Mouse (Mus musculus): ENCODE data around the gene Cflar. TPM values are rescaled to one million over a fixed set of nuclear protein-coding genes. Genes with fewer than 3 reads are reported as not detected.

The Cflar gene
- total and polyA plus RNA-seq, 3 experiments = 35.7 to 81.1 (median 49.2) TPM

- dilution Hi-C loops (cut with MboI; ENCODE audit: extremely low pct_ligation_motif_present, extremely low pct_unique_long_range_greater_than_20kb, low sequenced_read_pairs) = no loop called here
- DNase-seq (ENCODE audit: extremely low read depth) = peak; percentile 22
- Histone ChIP-seq H3K36me3 (replicated peaks in 1 of 2; ENCODE audit: control insufficient read depth in 1 of 2, insufficient read depth in 1 of 2, low read length in 1 of 2) (no peaks in the 10 kb centered on the region), H3K4me2 (ENCODE audit: insufficient read depth, low read depth, poor library complexity, severe bottlenecking) (no peak overlapping the region), H3K79me2 (replicated peaks; ENCODE audit: control insufficient read depth, extremely low read depth, insufficient read depth, poor library complexity, severe bottlenecking) (no peaks in the 10 kb centered on the region), H3K4me3 (replicated peaks in 1 of 3; ENCODE audit: low read depth in 2 of 3, low read length in 2 of 3, poor library complexity in 1 of 3) (no peak overlapping the region), H3K4me1 (ENCODE audit: control insufficient read depth in 1 of 2, insufficient read depth in 2 of 2) (peaks cover 3 to 25% of the 10 kb centered on the region in 2 experiments), H3K9me3 (replicated peaks; ENCODE audit: low read length) (no peaks in the 10 kb centered on the region), H3K27ac (ENCODE audit: insufficient read depth, low read depth) (no peak overlapping the region), H3K27me3 (replicated peaks) (no peaks in the 10 kb centered on the region), H3K9ac (ENCODE audit: insufficient read depth, low read depth) (no peak overlapping the region)
- TF ChIP-seq POLR2AphosphoS2 (IDR thresholded peaks at IDR 0.05; ENCODE audit: low read depth, low read length) (no peak), TBP (conservative IDR thresholded peaks at IDR 0.05; ENCODE audit: low read depth, low read length) (peak; percentile 79)
- in situ Hi-C loops (cut with MboI; ENCODE audit: low pct_ligation_motif_present, low pct_unique_long_range_greater_than_20kb, low sequenced_read_pairs) = loop anchor here (10.0 to 25.0 kb wide), 2 partner anchors 221 to 363 kb away; no protein-coding TSS in a partner anchor
These were observed 62.6 kb downstream of the Cflar start for GRCm38 (mm10) chr1:58773905-58774304.

GRCm38 (mm10) chr1:58775361-58775760 lies 64.1 kb downstream of the Cflar start:
- Histone ChIP-seq H3K9me3 (replicated peaks; ENCODE audit: low read length) (no peaks in the 10 kb centered on the region), H3K36me3 (replicated peaks in 1 of 2; ENCODE audit: control insufficient read depth in 1 of 2, insufficient read depth in 1 of 2, low read length in 1 of 2) (no peaks in the 10 kb centered on the region), H3K27me3 (replicated peaks) (no peaks in the 10 kb centered on the region), H3K4me1 (ENCODE audit: control insufficient read depth in 1 of 2, insufficient read depth in 2 of 2) (peaks cover 3 to 20% of the 10 kb centered on the region in 2 experiments), H3K79me2 (replicated peaks; ENCODE audit: control insufficient read depth, extremely low read depth, insufficient read depth, poor library complexity, severe bottlenecking) (no peaks in the 10 kb centered on the region), H3K4me3 (replicated peaks in 1 of 3; ENCODE audit: low read depth in 2 of 3, low read length in 2 of 3, poor library complexity in 1 of 3) (no peak overlapping the region), H3K27ac (ENCODE audit: insufficient read depth, low read depth) (no peak overlapping the region), H3K9ac (ENCODE audit: insufficient read depth, low read depth) (no peak overlapping the region), H3K4me2 (ENCODE audit: insufficient read depth, low read depth, poor library complexity, severe bottlenecking) (no peak overlapping the region)
- DNase-seq (ENCODE audit: extremely low read depth) = no peak
- in situ Hi-C loops (cut with MboI; ENCODE audit: low pct_ligation_motif_present, low pct_unique_long_range_greater_than_20kb, low sequenced_read_pairs) (loop anchor here (10.0 to 25.0 kb wide), 2 partner anchors 219 to 462 kb away; partner anchors contain the start of gene Als2), dilution Hi-C loops (cut with MboI; ENCODE audit: extremely low pct_ligation_motif_present, extremely low pct_unique_long_range_greater_than_20kb, low sequenced_read_pairs) (no loop called here)
- TF ChIP-seq NRF1 (IDR thresholded peaks at IDR 0.05; ENCODE audit: low read depth, low read length) = no peak
- TF ChIP-seq BHLHE40 (IDR thresholded peaks at IDR 0.05; ENCODE audit: low read depth, low read length) = no peak
- TF ChIP-seq ZMIZ1 (IDR thresholded peaks at IDR 0.05; ENCODE audit: low read depth, low read length) = no peak
- no peak for TF ChIP-seq ZNF384 (IDR thresholded peaks at IDR 0.05; ENCODE audit: low read depth, low read length)
- no peak for TF ChIP-seq MAFK (IDR thresholded peaks at IDR 0.05; ENCODE audit: insufficient replicate concordance, low read length)
- TF ChIP-seq RAD21 (IDR thresholded peaks at IDR 0.05; ENCODE audit: low read depth, low read length) = no peak
- no peak for TF ChIP-seq JUND (conservative IDR thresholded peaks at IDR 0.05; ENCODE audit: low read depth, low read length)
- no peak for TF ChIP-seq ZC3H11A (IDR thresholded peaks at IDR 0.05; ENCODE audit: low read depth, low read length)
- TF ChIP-seq SIN3A (IDR thresholded peaks at IDR 0.05; ENCODE audit: low read length) = no peak
- TF ChIP-seq MAZ (IDR thresholded peaks at IDR 0.05; ENCODE audit: low read depth, low read length) = no peak
- no peak for TF ChIP-seq CTCF (conservative IDR thresholded peaks at IDR 0.05 in 1 of 2, IDR thresholded peaks at IDR 0.05 in 1 of 2; ENCODE audit: low read depth in 2 of 2, low read length in 2 of 2)
- no peak for TF ChIP-seq ETS1 (conservative IDR thresholded peaks at IDR 0.05; ENCODE audit: low read depth, low read length)
- no peak for TF ChIP-seq ELF1 (IDR thresholded peaks at IDR 0.05; ENCODE audit: low read depth, low read length)

All from CH12.LX (cell line).